Mouse (Mus musculus) midbrain, embryonic 11.5 days (tissue): Measurements from ENCODE around the gene U2af1. TPM values are rescaled to one million over a fixed set of nuclear protein-coding genes. Genes with fewer than 3 reads are reported as not detected.
"Not testable (repeated sequence)": the region's sequence is repeated elsewhere in the genome, so short reads cannot be mapped to it uniquely, and the experiment has no call there.

ENCODE experiments used
- ATAC-seq: fragments of 200-750 bp; cut with Nextera tagmentation; 2 replicates; pipeline ENCODE4 v1.8.0; 2017; ENCODE audit warnings: moderate TSS enrichment, moderate library complexity; ENCODE audit not compliant: low FRiP score
- DNase-seq: peaks from one replicate; pipeline ENCODE4 v3.0.0; 2015; ENCODE audit warnings: low spot score; ENCODE audit errors: missing footprints
- H3K27ac ChIP-seq: fragments of 300-500 bp; sonication (generic); 2 replicates; pipeline ENCODE4 v1.5.1; 2014; ENCODE audit warnings: low read depth, low read length
- H3K27me3 ChIP-seq: fragments of 300-500 bp; sonication (generic); 2 replicates; pipeline ENCODE4 v1.6.1; 2014; ENCODE audit warnings: mild to moderate bottlenecking, low read length, moderate library complexity, mixed read lengths; ENCODE audit not compliant: control insufficient read depth, insufficient read depth
- H3K36me3 ChIP-seq: fragments of 300-500 bp; sonication (generic); 2 replicates; pipeline ENCODE4 v1.6.1; 2014; ENCODE audit warnings: mild to moderate bottlenecking, low read length, moderate library complexity, mixed read lengths; ENCODE audit not compliant: control insufficient read depth, insufficient read depth
- H3K4me1 ChIP-seq: fragments of 300-500 bp; sonication (generic); 2 replicates; pipeline ENCODE4 v1.6.1; 2014; ENCODE audit warnings: low read length; ENCODE audit not compliant: control insufficient read depth, insufficient read depth
- H3K4me2 ChIP-seq: fragments of 300-500 bp; sonication (generic); 2 replicates; pipeline ENCODE4 v1.6.1; 2014; ENCODE audit warnings: mild to moderate bottlenecking, moderate library complexity
- H3K4me3 ChIP-seq: fragments of 300-500 bp; sonication (generic); 2 replicates; pipeline ENCODE4 v1.5.1; 2014; ENCODE audit warnings: low read depth, low read length
- H3K9ac ChIP-seq: fragments of 300-500 bp; sonication (generic); 2 replicates; pipeline ENCODE4 v1.6.1; 2014; ENCODE audit warnings: low read length
- H3K9me3 ChIP-seq: fragments of 300-500 bp; sonication (generic); 2 replicates; pipeline ENCODE4 v1.6.1; 2016; ENCODE audit warnings: low read length; ENCODE audit not compliant: control insufficient read depth
- WGBS: fragments of 180-500 bp; shearing (Covaris S2); extraction: QIAGEN DNeasy Blood & Tissue Kit; methylation state at CpG from one replicate; pipeline ENCODE4 v1.1.7; 2014; 5-methylcytosine and 5-hydroxymethylcytosine counted together
- polyA plus RNA-seq: library from polyadenylated mRNA; unstranded; fragments of >200 nt; fragmentation: Nextera tagmentation; extraction: Ambion mirVana; gene quantifications from 2 replicates; pipeline ENCODE4 v1.2.1, GENCODE M21; 2014

The U2af1 gene
- polyA plus RNA-seq = 195 and 201 TPM in 2 replicates

- Histone ChIP-seq H3K9me3 (no peaks in the 10 kb centered on the region), H3K36me3 (peaks cover 10% of the 10 kb centered on the region), H3K27me3 (no peaks in the 10 kb centered on the region), H3K4me1 (peaks cover 11% of the 10 kb centered on the region), H3K9ac (peak within 1 kb of the TSS; percentile 91), H3K27ac (peak within 1 kb of the TSS; percentile 76), H3K4me3 (peak within 1 kb of the TSS; percentile 76), H3K4me2 (peak within 1 kb of the TSS; percentile 74)
- DNase-seq (peak; percentile 100), ATAC-seq (peak; percentile 99)
- under 1% methylated on average over 76 of the region's 77 CpGs for WGBS
Measured at GRCm38 (mm10) chr17:31658468-31659185, at the start of gene U2af1. TSS of gene U2af1 (minus strand) at chr17:31658892.

DNA sequence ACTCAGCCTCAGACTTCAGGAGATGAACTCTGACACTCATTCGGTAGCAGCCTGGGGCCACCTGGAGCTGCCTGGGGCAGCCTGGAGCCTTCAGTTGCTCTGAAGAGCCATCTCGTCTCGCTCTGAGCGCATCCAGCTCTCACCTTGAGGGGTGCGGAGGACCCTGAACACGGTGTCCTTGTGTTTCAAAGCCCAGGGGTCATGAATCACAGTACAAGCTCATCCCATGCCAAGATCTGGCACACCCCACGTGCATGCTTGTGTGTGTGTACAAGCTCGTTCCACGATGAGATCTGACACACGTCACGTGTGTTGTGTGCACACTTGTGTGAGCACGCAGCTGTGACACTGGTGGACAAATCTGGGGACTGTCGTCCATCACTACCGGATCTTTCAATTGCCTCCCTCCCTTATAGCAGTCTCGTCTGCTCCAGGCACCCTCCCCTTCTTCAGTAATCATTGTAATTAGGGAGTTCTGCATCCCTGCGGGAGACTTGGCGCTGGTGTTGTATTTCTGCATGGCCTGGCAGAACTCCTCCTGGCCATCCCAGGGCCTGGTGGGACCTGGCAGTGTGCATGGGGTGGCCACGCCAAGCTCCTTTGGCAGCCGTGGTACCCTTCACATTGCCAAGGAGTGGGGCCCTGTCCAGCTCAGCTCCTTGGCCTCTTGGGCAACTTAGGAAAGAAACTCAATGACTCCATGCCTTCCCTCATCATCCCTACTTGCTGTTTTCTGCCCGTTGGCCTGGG lies 46.8 kb upstream of the U2af1 start:
- DNase-seq (no peak), ATAC-seq (no peak)
- H3K36me3 ChIP-seq = no peaks in the 10 kb centered on the region
- H3K4me2 ChIP-seq = no peak overlapping the region
- no peaks in the 10 kb centered on the region for H3K9me3 ChIP-seq
- no peaks in the 10 kb centered on the region for H3K4me1 ChIP-seq
- no peak overlapping the region for H3K4me3 ChIP-seq
- no peak overlapping the region for H3K9ac ChIP-seq
- no peaks in the 10 kb centered on the region for H3K27me3 ChIP-seq
- 82% methylated on average over 20 of the region's 20 CpGs for WGBS
- H3K27ac ChIP-seq = no peak overlapping the region

- Histone ChIP-seq H3K4me3 (no peak overlapping the region), H3K27ac (no peak overlapping the region), H3K27me3 (no peaks in the 10 kb centered on the region), H3K36me3 (no peaks in the 10 kb centered on the region), H3K9ac (no peak overlapping the region), H3K4me1 (no peaks in the 10 kb centered on the region), H3K4me2 (no peak overlapping the region), H3K9me3 (no peaks in the 10 kb centered on the region)
- 86% methylated on average over 6 of the region's 6 CpGs for WGBS
- ATAC-seq (no peak), DNase-seq (no peak)
Measured at GRCm38 (mm10) chr17:31703276-31703980, 44.7 kb upstream of the U2af1 start.

GRCm38 (mm10) chr17:31698347-31698746 lies 39.7 kb upstream of the U2af1 start:
- H3K9me3 ChIP-seq = no peaks in the 10 kb centered on the region
- H3K4me1 ChIP-seq = peaks cover 3% of the 10 kb centered on the region
- no peak overlapping the region for H3K9ac ChIP-seq
- no peak overlapping the region for H3K4me3 ChIP-seq
- no peak overlapping the region for H3K4me2 ChIP-seq
- DNase-seq (no peak), ATAC-seq (no peak)
- no peak overlapping the region for H3K27ac ChIP-seq
- H3K36me3 ChIP-seq = no peaks in the 10 kb centered on the region
- WGBS = 78% methylated on average over 11 of the region's 11 CpGs
- no peaks in the 10 kb centered on the region for H3K27me3 ChIP-seq

DNA sequence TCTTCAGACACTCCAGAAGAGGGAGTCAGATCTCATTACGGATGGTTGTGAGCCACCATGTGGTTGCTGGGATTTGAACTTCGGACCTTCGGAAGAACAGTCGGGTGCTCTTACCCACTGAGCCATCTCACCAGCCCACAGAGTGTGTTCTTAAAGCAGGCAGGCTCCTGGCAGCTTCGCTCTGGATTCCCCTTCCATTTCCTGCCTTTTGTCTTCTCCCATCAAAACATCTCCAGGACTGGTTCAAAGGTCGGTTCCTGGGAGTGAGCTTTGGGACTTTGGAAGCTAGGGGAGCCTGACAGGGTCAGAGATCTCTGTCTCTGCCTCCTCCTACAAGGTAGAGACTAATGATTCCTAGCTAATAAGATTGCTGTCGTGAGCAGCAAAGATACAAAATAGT lies 36.7 kb upstream of the U2af1 start:
- not testable (repeated sequence) for H3K4me3 ChIP-seq, ATAC-seq, H3K4me2 ChIP-seq, H3K27ac ChIP-seq, H3K9me3 ChIP-seq, H3K27me3 ChIP-seq, H3K4me1 ChIP-seq, DNase-seq, H3K9ac ChIP-seq, H3K36me3 ChIP-seq
- WGBS = 91% methylated on average over 7 of the region's 7 CpGs

- Histone ChIP-seq H3K9me3 (no peaks in the 10 kb centered on the region), H3K27ac (no peak overlapping the region), H3K27me3 (no peaks in the 10 kb centered on the region), H3K4me3 (no peak overlapping the region), H3K9ac (no peak overlapping the region), H3K36me3 (no peaks in the 10 kb centered on the region), H3K4me1 (peaks cover 3% of the 10 kb centered on the region), H3K4me2 (no peak overlapping the region)
- ATAC-seq = no peak
- 83% methylated on average over 1 of the region's 1 CpGs for WGBS
- no peak for DNase-seq
Measured at GRCm38 (mm10) chr17:31694949-31695348, 36.3 kb upstream of the U2af1 start.

GRCm38 (mm10) chr17:31694023-31694376 lies 35.3 kb upstream of the U2af1 start:
- H3K27ac ChIP-seq = no peak overlapping the region

DNA sequence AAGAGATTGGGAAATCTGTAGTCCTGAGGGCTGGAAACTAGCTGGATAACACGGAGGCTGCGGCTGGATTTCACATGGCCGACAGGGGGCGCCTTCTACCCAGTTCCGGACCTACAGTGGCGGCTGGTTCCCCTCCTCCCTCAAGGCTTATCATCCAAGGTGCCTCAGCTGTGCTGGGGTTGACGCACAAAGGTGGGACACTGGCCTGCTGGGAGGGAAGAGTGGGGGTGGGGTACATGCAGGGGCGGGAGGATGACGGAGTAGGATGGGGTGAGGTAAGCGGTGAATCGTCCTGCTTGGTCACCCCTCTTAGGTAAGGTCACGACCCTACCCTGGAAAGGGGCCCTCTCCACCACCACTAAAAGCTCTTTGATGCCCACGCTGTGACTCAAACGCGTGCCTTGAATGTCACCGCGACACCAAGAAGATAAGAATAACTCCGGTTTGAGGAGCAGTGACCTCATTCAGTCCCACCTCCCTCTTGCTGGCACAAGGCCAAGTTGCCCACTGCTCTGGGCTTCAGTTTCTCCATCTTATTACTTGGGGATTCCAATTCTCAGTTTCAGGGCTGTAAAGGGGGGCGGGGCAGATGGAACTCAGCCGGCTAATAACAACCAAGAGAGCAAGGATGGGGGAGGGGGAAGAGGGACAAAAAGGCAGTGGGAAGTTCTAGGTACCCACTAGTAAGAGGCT lies 34.8 kb upstream of the U2af1 start:
- no peaks in the 10 kb centered on the region for H3K9me3 ChIP-seq
- H3K4me2 ChIP-seq = peak overlapping the region; percentile 34
- no peak overlapping the region for H3K9ac ChIP-seq
- no peak overlapping the region for H3K4me3 ChIP-seq
- no peaks in the 10 kb centered on the region for H3K27me3 ChIP-seq
- WGBS = 4% methylated on average over 20 of the region's 20 CpGs
- peaks cover 3% of the 10 kb centered on the region for H3K4me1 ChIP-seq
- no peaks in the 10 kb centered on the region for H3K36me3 ChIP-seq
- ATAC-seq = peak; percentile 77
- H3K27ac ChIP-seq = no peak overlapping the region
- peak; percentile 97 for DNase-seq

More at GRCm38 (mm10) chr17:31694023-31694376, 35.3 kb upstream of the U2af1 start:
- ATAC-seq = peak; percentile 52
- Histone ChIP-seq H3K27me3 (no peaks in the 10 kb centered on the region), H3K4me3 (no peak overlapping the region), H3K4me2 (no peak overlapping the region), H3K36me3 (no peaks in the 10 kb centered on the region), H3K9me3 (no peaks in the 10 kb centered on the region), H3K4me1 (peaks cover 3% of the 10 kb centered on the region), H3K9ac (no peak overlapping the region)
- WGBS = 76% methylated on average over 7 of the region's 7 CpGs
- DNase-seq = no peak
